In genomic region chr1:177262926-177263325, GRCm38 (mm10) we compare ENCODE assay signal across 25 mouse cellular contexts. TPM values are rescaled to one million over a fixed set of nuclear protein-coding genes. Genes with fewer than 3 reads are reported as not detected.
A peak's percentile ranks its signal among the peaks of the same experiment; 100 is the strongest.
DNase-seq lines count a peak whose midpoint lies in the region; ATAC-seq and TF ChIP-seq lines count a peak whose summit lies in the region.
"Had no signal": no experiment of that assay in that cellular context is flagged by ENCODE, and none has a peak within 500 bp of the region (broad histone marks: within the 10 kb centered on the region; RNA-seq: fewer than 3 reads in every experiment).

No protein-coding gene starts in this region.

- 0 out of 2 replicates have a peak, but pooled peaks have one; percentile 19 for TF ChIP-seq EP300 in lung, postnatal 0 days (IDR thresholded peaks at IDR 0.05)
- no peak for TF ChIP-seq EP300 in MEL (IDR thresholded peaks at IDR 0.05; ENCODE audit: low read depth in 1 of 2, low read length in 2 of 2)

- TF ChIP-seq RAD21 in MEL (IDR thresholded peaks at IDR 0.05; ENCODE audit: low read depth, low read length), result no peak

- no peak for DNase-seq in lung, postnatal 0 days (ENCODE audit: low spot score)
- no peak for DNase-seq in lung, adult 18-20 months
- no peak for DNase-seq in MEL (ENCODE audit: low read depth, low spot score)
- peak; percentile 69 for DNase-seq in splenic B cell, adult 2 months (ENCODE audit: low read depth, low spot score)
- no peak for DNase-seq in layer of hippocampus, postnatal 25 days (ENCODE audit: extremely low spot score in 1 of 2, low spot score in 1 of 2)
- DNase-seq: adrenal gland, adult 2 months; adrenal gland, postnatal 10 days; adrenal gland, postnatal 25 days; B cell, adult 2 months; cerebellum, adult 11 months; cerebellum, adult 18-20 months; cerebellum, adult 8-10 months; cerebellum, adult 9-11 months; cerebellum, postnatal 14 days; cerebellum, postnatal 36 days; embryo, embryonic 11 days had no signal

- TF ChIP-seq POLR2A in MEL (IDR thresholded peaks at IDR 0.05; ENCODE audit: control insufficient read depth in 1 of 2, insufficient read depth in 1 of 2, low read depth in 1 of 2, low read length in 2 of 2, poor library complexity in 1 of 2), result no peak

- ATAC-seq in lung, postnatal 0 days, result no peak
- ATAC-seq: CD4-positive, CD25-positive, alpha-beta regulatory T cell, adult 4 months; forebrain, embryonic 14.5 days; forebrain, embryonic 16.5 days had no signal

- peaks cover 8% of the 10 kb centered on the region; the same call in 1 of the 2 replicates for H3K79me2 ChIP-seq in MEL (ENCODE audit: control insufficient read depth, insufficient read depth, low read length, poor library complexity)

- no peaks in the 10 kb centered on the region for H3K36me3 ChIP-seq in lung, postnatal 0 days (ENCODE audit: insufficient read depth, low read length)
- peaks cover 0 to 21% of the 10 kb centered on the region in 2 experiments; a peak in 2 of 4 replicates for H3K36me3 ChIP-seq in MEL (ENCODE audit: control insufficient read depth in 1 of 2, insufficient read depth in 2 of 2, low read length in 2 of 2)
- H3K36me3 ChIP-seq in splenic B cell, adult 2 months (ENCODE audit: control insufficient read depth, insufficient read depth, low read length, poor library complexity, severe bottlenecking), result no peaks in the 10 kb centered on the region
- H3K36me3 ChIP-seq: embryonic facial prominence, embryonic 13.5 days; embryonic facial prominence, embryonic 15.5 days; forebrain, embryonic 10.5 days; forebrain, embryonic 12.5 days; G1E had no signal

- H3K27me3 ChIP-seq in lung, postnatal 0 days (replicated peaks; ENCODE audit: insufficient read depth, low read length), result no peaks in the 10 kb centered on the region
- no peaks in the 10 kb centered on the region for H3K27me3 ChIP-seq in MEL (ENCODE audit: control insufficient read depth in 1 of 2, insufficient read depth in 2 of 2, low read length in 2 of 2)
- H3K27me3 ChIP-seq in splenic B cell, adult 2 months (ENCODE audit: control insufficient read depth, insufficient read depth, low read length, poor library complexity, severe bottlenecking), result no peaks in the 10 kb centered on the region; the same call in 1 of the 2 replicates
- H3K27me3 ChIP-seq: embryonic facial prominence, embryonic 13.5 days; embryonic facial prominence, embryonic 15.5 days; forebrain, embryonic 12.5 days had no signal

- TF ChIP-seq CTCF in lung, postnatal 0 days (IDR thresholded peaks at IDR 0.05), result no peak
- TF ChIP-seq CTCF in MEL (IDR thresholded peaks at IDR 0.05 in 2 of 3, conservative IDR thresholded peaks at IDR 0.05 in 1 of 3; ENCODE audit: control insufficient read depth in 1 of 3, insufficient read depth in 1 of 3, low read depth in 2 of 3, low read length in 3 of 3, poor library complexity in 1 of 3, severe bottlenecking in 1 of 3), result no peak

- WGBS in lung, postnatal 0 days, result 45% methylated on average over 2 of the region's 2 CpGs

- no peaks in the 10 kb centered on the region; the same call in 1 of the 2 replicates for H3K4me1 ChIP-seq in lung, postnatal 0 days (ENCODE audit: insufficient read depth, low read depth, low read length)
- peaks cover 9 to 16% of the 10 kb centered on the region in 2 experiments for H3K4me1 ChIP-seq in MEL (ENCODE audit: control insufficient read depth in 1 of 2, insufficient read depth in 2 of 2, low read length in 2 of 2)

- H3K4me2 ChIP-seq in lung, postnatal 0 days (replicated peaks; ENCODE audit: low read depth, low read length), result no peak overlapping the region
- H3K4me2 ChIP-seq: embryonic facial prominence, embryonic 13.5 days; embryonic facial prominence, embryonic 15.5 days; forebrain, embryonic 12.5 days had no signal

- no peaks in the 10 kb centered on the region for H3K9me3 ChIP-seq in lung, postnatal 0 days (ENCODE audit: low read length)
- no peaks in the 10 kb centered on the region for H3K9me3 ChIP-seq in MEL (replicated peaks; ENCODE audit: insufficient read depth, low read length)
- H3K9me3 ChIP-seq: embryonic facial prominence, embryonic 13.5 days; embryonic facial prominence, embryonic 15.5 days; forebrain, embryonic 10.5 days; forebrain, embryonic 12.5 days had no signal

- H3K9ac ChIP-seq in lung, postnatal 0 days (replicated peaks; ENCODE audit: low read depth), result no peak overlapping the region
- no peak overlapping the region for H3K9ac ChIP-seq in MEL (ENCODE audit: control insufficient read depth, low read depth, low read length, poor library complexity, severe bottlenecking)
- H3K9ac ChIP-seq: embryonic facial prominence, embryonic 13.5 days; embryonic facial prominence, embryonic 15.5 days; forebrain, embryonic 12.5 days had no signal

- no peak overlapping the region for H3K27ac ChIP-seq in lung, postnatal 0 days (ENCODE audit: low read length)
- no peak overlapping the region for H3K27ac ChIP-seq in MEL (ENCODE audit: control insufficient read depth, low read depth, low read length)
- H3K27ac ChIP-seq: embryonic facial prominence, embryonic 13.5 days; embryonic facial prominence, embryonic 15.5 days; forebrain, embryonic 10.5 days; forebrain, embryonic 12.5 days had no signal

- H3K4me3 ChIP-seq in lung, postnatal 0 days (ENCODE audit: low read depth, low read length), result no peak overlapping the region
- H3K4me3 ChIP-seq in MEL (ENCODE audit: control insufficient read depth in 1 of 2, insufficient read depth in 1 of 2, low read depth in 2 of 2, low read length in 2 of 2), result no peak overlapping the region
- H3K4me3 ChIP-seq: embryonic facial prominence, embryonic 13.5 days; embryonic facial prominence, embryonic 15.5 days; erythroblast, embryonic 14.5 days; forebrain, embryonic 10.5 days; forebrain, embryonic 12.5 days had no signal

TF ChIP-seq in MEL, 35 proteins besides CTCF, POLR2A, EP300 and RAD21:
- TF ChIP-seq ZC3H11A (IDR thresholded peaks at IDR 0.05; ENCODE audit: low read depth, low read length) (no peak), RCOR1 (IDR thresholded peaks at IDR 0.05; ENCODE audit: low read depth, low read length) (0 out of 2 replicates have a peak, but pooled peaks have one; percentile 11), USF2 (IDR thresholded peaks at IDR 0.05; ENCODE audit: borderline replicate concordance in 1 of 2, insufficient read depth in 1 of 2, low read depth in 1 of 2, low read length in 2 of 2) (no peak), JUND (IDR thresholded peaks at IDR 0.05; ENCODE audit: low read depth, low read length) (no peak), POLR2AphosphoS2 (IDR thresholded peaks at IDR 0.05; ENCODE audit: low read length) (no peak), MXI1 (IDR thresholded peaks at IDR 0.05; ENCODE audit: low read depth, low read length) (no peak)
TF ChIP-seq in MEL: peak in this region for 1.

RNA-seq across cellular contexts. Expression of gene Akt3, which starts 4.9 kb away (rescaled TPM):
- polyA plus RNA-seq in lung, postnatal 0 days (2015; fragmentation: Nextera tagmentation; extraction: Ambion mirVana), result 4.0 and 5.0 TPM in 2 replicates
- 3.2 and 3.5 TPM in 2 replicates for total RNA-seq in MEL (2012; rRNA removed)
- 1 to 10 TPM in 1 of 2 experiments, not detected in 1; 6.2 TPM for polyA plus RNA-seq in MEL (2012; ENCODE audit: insufficient read depth in 1 of 2, insufficient read length in 2 of 2, low read depth in 1 of 2, low replicate concordance in 2 of 2, missing spikeins in 1 of 2)
- 100 to 1,000 TPM; 221 to 234 TPM for total RNA-seq in layer of hippocampus, postnatal 25 days (2021)
- polyA plus RNA-seq: erythroblast, embryonic 14.5 days; G1E had no signal

Comparison
In these comparisons a context has a peak if more than half of its experiments do, and no peak if none do; other contexts are left out.
1. RNA of gene Akt3, which starts 4.9 kb away (total RNA-seq): 221 to 234 TPM in layer of hippocampus, postnatal 25 days; 3.2 to 3.5 TPM in MEL; every median in the first group is over 10 times any median in the second.